Mouse (Mus musculus) embryo, embryonic 9.5 days (tissue): Measurements from ENCODE around the gene Tex21.

Experiments
- DNase-seq: peaks from one replicate; pipeline ENCODE4 v3.0.0-alpha.2; 2017; ENCODE audit errors: extremely low spot score

Gene Tex21

GRCm38 (mm10) chr12:76195912-76196708 is 50.4 kb downstream of the Tex21 start:
- DNase-seq = peak; percentile 85

- no peak for DNase-seq
Measured at GRCm38 (mm10) chr12:76194526-76194925, 52.0 kb downstream of the Tex21 start.

GRCm38 (mm10) chr12:76190940-76191339 is 55.6 kb downstream of the Tex21 start:
- DNase-seq = no peak

GRCm38 (mm10) chr12:76187849-76188248 is 58.7 kb downstream of the Tex21 start:
- peak; percentile 37 for DNase-seq

GRCm38 (mm10) chr12:76186473-76186872 is 60.1 kb downstream of the Tex21 start:
- DNase-seq = no peak

- no peak for DNase-seq
Measured at GRCm38 (mm10) chr12:76185167-76185816, 61.3 kb downstream of the Tex21 start.

- DNase-seq = no peak
Measured at GRCm38 (mm10) chr12:76184271-76184670, 62.3 kb downstream of the Tex21 start.

GRCm38 (mm10) chr12:76182831-76183230 is 63.7 kb downstream of the Tex21 start:
- no peak for DNase-seq

- DNase-seq = no peak
Measured at GRCm38 (mm10) chr12:76181471-76181870, 65.1 kb downstream of the Tex21 start.

GRCm38 (mm10) chr12:76180442-76180841 is 66.1 kb downstream of the Tex21 start:
- DNase-seq = no peak

GRCm38 (mm10) chr12:76179527-76179926 is 67.0 kb downstream of the Tex21 start:
- DNase-seq = no peak

GRCm38 (mm10) chr12:76179051-76179450 is 67.5 kb downstream of the Tex21 start:
- DNase-seq = no peak

GRCm38 (mm10) chr12:76177864-76178518 is 68.6 kb downstream of the Tex21 start:
- DNase-seq = peak; percentile 82

- peak; percentile 58 for DNase-seq
Measured at GRCm38 (mm10) chr12:76177000-76177863, 69.3 kb downstream of the Tex21 start, which contains the start of gene Esr2. Gene Esr2, minus strand, starts transcription at chr12:76177259.

- DNase-seq = no peak
Measured at GRCm38 (mm10) chr12:76165641-76166040, 80.9 kb downstream of the Tex21 start.

GRCm38 (mm10) chr12:76152389-76152788 is 94.2 kb downstream of the Tex21 start:
- peak; percentile 28 for DNase-seq
